Mouse (Mus musculus) embryonic facial prominence, embryonic 15.5 days (tissue): ENCODE measurements around the gene Dpep3. TPM values are rescaled to one million over a fixed set of nuclear protein-coding genes. Genes with fewer than 3 reads are reported as not detected.

Experiments used
- ATAC-seq: fragments of 200-750 bp; cut with Nextera tagmentation; 2 replicates; pipeline ENCODE4 v1.8.0; 2017; ENCODE audit warnings: low read depth, moderate TSS enrichment; ENCODE audit not compliant: insufficient number of reproducible peaks, low FRiP score, low TSS enrichment
- H3K27ac ChIP-seq: fragments of 300-500 bp; sonication (generic); replicated peaks from 2 replicates; pipeline ENCODE4 v1.5.1; 2015; ENCODE audit warnings: mild to moderate bottlenecking, inconsistent platforms
- H3K27me3 ChIP-seq: fragments of 300-500 bp; sonication (generic); 2 replicates; pipeline ENCODE4 v1.6.1; 2015; ENCODE audit warnings: inconsistent platforms
- H3K36me3 ChIP-seq: fragments of 300-500 bp; sonication (generic); 2 replicates; pipeline ENCODE4 v1.6.1; 2015; ENCODE audit warnings: mild to moderate bottlenecking, inconsistent platforms
- H3K4me1 ChIP-seq: fragments of 300-500 bp; sonication (generic); 2 replicates; pipeline ENCODE4 v1.6.1; 2015; ENCODE audit warnings: inconsistent platforms
- H3K4me2 ChIP-seq: fragments of 300-500 bp; sonication (generic); replicated peaks from 2 replicates; pipeline ENCODE4 v1.6.1; 2015; ENCODE audit warnings: mild to moderate bottlenecking, inconsistent platforms
- H3K4me3 ChIP-seq: fragments of 300-500 bp; sonication (generic); replicated peaks from 2 replicates; pipeline ENCODE4 v1.5.1; 2015; ENCODE audit warnings: mild to moderate bottlenecking, inconsistent platforms
- H3K9ac ChIP-seq: fragments of 300-500 bp; sonication (generic); 2 replicates; pipeline ENCODE4 v1.6.1; 2015; ENCODE audit warnings: inconsistent platforms
- H3K9me3 ChIP-seq: fragments of 300-500 bp; sonication (generic); replicated peaks from 2 replicates; pipeline ENCODE4 v1.6.1; 2016; ENCODE audit warnings: inconsistent platforms
- WGBS: fragments of 180-500 bp; shearing (Covaris S2); methylation state at CpG from one replicate; pipeline ENCODE4 v1.1.7; 2015; 5-methylcytosine and 5-hydroxymethylcytosine counted together
- polyA plus RNA-seq: library from polyadenylated mRNA; unstranded; fragments of >200 nt; fragmentation: Nextera tagmentation; extraction: Ambion mirVana; gene quantifications from 2 replicates; pipeline ENCODE4 v1.2.1, GENCODE M21; 2015

Gene Dpep3
- polyA plus RNA-seq, 1 experiment from 2014 or later: not detected

- no peak overlapping the region for H3K27ac ChIP-seq
- no peak overlapping the region for H3K4me2 ChIP-seq
- H3K4me3 ChIP-seq: no peak overlapping the region
- no peaks in the 10 kb centered on the region for H3K27me3 ChIP-seq
- peaks cover 68% of the 10 kb centered on the region for H3K36me3 ChIP-seq
- no peak for ATAC-seq
- peaks cover 18% of the 10 kb centered on the region for H3K4me1 ChIP-seq
- 90% methylated on average over 4 of the region's 4 CpGs for WGBS
- no peaks in the 10 kb centered on the region for H3K9me3 ChIP-seq
- H3K9ac ChIP-seq: no peak overlapping the region
Observed at GRCm38 (mm10) chr8:105956556-105956955, 22.7 kb downstream of the Dpep3 start.

GRCm38 (mm10) chr8:105951057-105951659 is 28.1 kb downstream of the Dpep3 start:
- ATAC-seq: peak; percentile 78
- Histone ChIP-seq H3K36me3 (peaks cover 92% of the 10 kb centered on the region), H3K27ac (peak overlapping the region; percentile 66), H3K9ac (no peak overlapping the region), H3K4me2 (no peak overlapping the region), H3K9me3 (no peaks in the 10 kb centered on the region), H3K4me3 (no peak overlapping the region), H3K4me1 (peaks cover 16% of the 10 kb centered on the region), H3K27me3 (no peaks in the 10 kb centered on the region)
- 11% methylated on average over 7 of the region's 7 CpGs for WGBS

- H3K9ac ChIP-seq: no peak overlapping the region
- no peaks in the 10 kb centered on the region for H3K27me3 ChIP-seq
- H3K36me3 ChIP-seq: peaks cover 94% of the 10 kb centered on the region
- H3K4me1 ChIP-seq: peaks cover 16% of the 10 kb centered on the region
- no peaks in the 10 kb centered on the region for H3K9me3 ChIP-seq
- ATAC-seq: no peak
- no peak overlapping the region for H3K4me3 ChIP-seq
- H3K27ac ChIP-seq: no peak overlapping the region; the same call in 1 of the 2 replicates
- H3K4me2 ChIP-seq: no peak overlapping the region
- 62% methylated on average over 10 of the region's 10 CpGs for WGBS
Observed at GRCm38 (mm10) chr8:105949350-105949749, 29.9 kb downstream of the Dpep3 start.

- WGBS: 79% methylated on average over 8 of the region's 8 CpGs
- Histone ChIP-seq H3K36me3 (peaks cover 83% of the 10 kb centered on the region), H3K9ac (no peak within 1 kb of the TSS)
Observed at GRCm38 (mm10) chr8:105943321-105943739, 35.9 kb downstream of the Dpep3 start, which contains the start of gene Lcat. TSS of gene Lcat (minus strand) at chr8:105943382.

GRCm38 (mm10) chr8:105942542-105942941 is 36.7 kb downstream of the Dpep3 start:
- Histone ChIP-seq H3K9me3 (no peaks in the 10 kb centered on the region), H3K4me1 (peaks cover 6% of the 10 kb centered on the region), H3K9ac (no peak overlapping the region), H3K4me2 (no peak overlapping the region), H3K4me3 (no peak overlapping the region), H3K27me3 (no peaks in the 10 kb centered on the region), H3K36me3 (peaks cover 75% of the 10 kb centered on the region), H3K27ac (no peak overlapping the region)
- no peak for ATAC-seq
- WGBS: 90% methylated on average over 5 of the region's 5 CpGs

More at GRCm38 (mm10) chr8:105943321-105943739, 35.9 kb downstream of the Dpep3 start, which contains the start of gene Lcat:
- Histone ChIP-seq H3K9me3 (no peaks in the 10 kb centered on the region), H3K27me3 (no peaks in the 10 kb centered on the region), H3K4me1 (peaks cover 2% of the 10 kb centered on the region), H3K27ac (no peak within 1 kb of the TSS), H3K4me2 (no peak within 1 kb of the TSS), H3K4me3 (no peak within 1 kb of the TSS)
- no peak for ATAC-seq

GRCm38 (mm10) chr8:105942026-105942425 is 37.2 kb downstream of the Dpep3 start:
- H3K27me3 ChIP-seq: no peaks in the 10 kb centered on the region
- 90% methylated on average over 11 of the region's 11 CpGs for WGBS
- no peak overlapping the region for H3K4me2 ChIP-seq
- H3K9ac ChIP-seq: no peak overlapping the region
- H3K9me3 ChIP-seq: no peaks in the 10 kb centered on the region
- ATAC-seq: no peak
- no peak overlapping the region for H3K4me3 ChIP-seq
- peaks cover 70% of the 10 kb centered on the region for H3K36me3 ChIP-seq
- peaks cover 6% of the 10 kb centered on the region for H3K4me1 ChIP-seq
- H3K27ac ChIP-seq: no peak overlapping the region

GRCm38 (mm10) chr8:105938306-105938669 is 40.9 kb downstream of the Dpep3 start, which contains the start of gene Psmb10:
TSS of gene Psmb10 (minus strand) at chr8:105938444.
- Histone ChIP-seq H3K4me1 (peaks cover 17% of the 10 kb centered on the region), H3K4me2 (peak within 1 kb of the TSS; percentile 94), H3K4me3 (peak within 1 kb of the TSS; percentile 87), H3K9me3 (no peaks in the 10 kb centered on the region), H3K27ac (peak within 1 kb of the TSS; percentile 83), H3K9ac (peak within 1 kb of the TSS; percentile 71), H3K27me3 (no peaks in the 10 kb centered on the region), H3K36me3 (peaks cover 41% of the 10 kb centered on the region)
- WGBS: 24% methylated on average over 4 of the region's 4 CpGs
- no peak for ATAC-seq

GRCm38 (mm10) chr8:105937496-105938305 is 41.5 kb downstream of the Dpep3 start:
- H3K9me3 ChIP-seq: no peaks in the 10 kb centered on the region
- H3K4me1 ChIP-seq: peaks cover 17% of the 10 kb centered on the region
- peaks cover 41% of the 10 kb centered on the region for H3K36me3 ChIP-seq
- ATAC-seq: peak; percentile 8; the same call in 1 of the 2 replicates
- peak overlapping the region; percentile 94 for H3K4me2 ChIP-seq
- peak overlapping the region; percentile 87 for H3K4me3 ChIP-seq
- H3K27ac ChIP-seq: peak overlapping the region; percentile 83
- H3K27me3 ChIP-seq: no peaks in the 10 kb centered on the region
- under 1% methylated on average over 33 of the region's 33 CpGs for WGBS
- H3K9ac ChIP-seq: peak overlapping the region; percentile 71

GRCm38 (mm10) chr8:105936866-105937475 is 42.3 kb downstream of the Dpep3 start:
- ATAC-seq: peak; percentile 71
- H3K27ac ChIP-seq: peak overlapping the region; percentile 83
- peak overlapping the region; percentile 87 for H3K4me3 ChIP-seq
- H3K9ac ChIP-seq: peak overlapping the region; percentile 71
- H3K9me3 ChIP-seq: no peaks in the 10 kb centered on the region
- peak overlapping the region; percentile 94 for H3K4me2 ChIP-seq
- H3K27me3 ChIP-seq: no peaks in the 10 kb centered on the region
- peaks cover 41% of the 10 kb centered on the region for H3K36me3 ChIP-seq
- peaks cover 17% of the 10 kb centered on the region for H3K4me1 ChIP-seq
- WGBS: under 1% methylated on average over 30 of the region's 30 CpGs

GRCm38 (mm10) chr8:105935863-105936603 is 43.2 kb downstream of the Dpep3 start:
- ATAC-seq: no peak
- peak overlapping the region; percentile 94 for H3K4me2 ChIP-seq
- H3K4me1 ChIP-seq: peaks cover 17% of the 10 kb centered on the region
- 30% methylated on average over 7 of the region's 7 CpGs for WGBS
- 0 out of 2 replicates have a peak overlapping the region, but pooled peaks have one; percentile 71 for H3K9ac ChIP-seq
- no peaks in the 10 kb centered on the region for H3K27me3 ChIP-seq
- no peaks in the 10 kb centered on the region for H3K9me3 ChIP-seq
- H3K4me3 ChIP-seq: peak overlapping the region; percentile 87
- H3K36me3 ChIP-seq: peaks cover 41% of the 10 kb centered on the region
- 0 out of 2 replicates have a peak overlapping the region, but pooled peaks have one; percentile 83 for H3K27ac ChIP-seq
